Mouse (Mus musculus) kidney, adult 8-10 months (tissue): ENCODE results near the gene Cecr2.

Experiments
- DNase-seq, 2 experiments: peaks; one replicate each; pipeline ENCODE4 v3.0.0; 2022

Gene Cecr2

GRCm38 (mm10) chr6:120667911-120668310, 1.7 kb downstream of the Cecr2 start:
- no peak for DNase-seq

- peak in 1 of 2 experiments; percentile 34 for DNase-seq
Measured at GRCm38 (mm10) chr6:120674121-120674520, 8.0 kb downstream of the Cecr2 start.

GRCm38 (mm10) chr6:120674881-120675280, 8.7 kb downstream of the Cecr2 start:
- peak in 1 of 2 experiments; percentile 27 for DNase-seq

GRCm38 (mm10) chr6:120675979-120676378, 9.8 kb downstream of the Cecr2 start:
- no peak for DNase-seq

GRCm38 (mm10) chr6:120683351-120683750, 17.2 kb downstream of the Cecr2 start:
- DNase-seq, result no peak

- no peak for DNase-seq
Measured at GRCm38 (mm10) chr6:120684750-120685149, 18.6 kb downstream of the Cecr2 start.

GRCm38 (mm10) chr6:120686872-120687650, 20.9 kb downstream of the Cecr2 start:
- no peak for DNase-seq

GRCm38 (mm10) chr6:120700221-120700620, 34.1 kb downstream of the Cecr2 start:
- DNase-seq, result no peak

- no peak for DNase-seq
Measured at GRCm38 (mm10) chr6:120704376-120704775, 38.2 kb downstream of the Cecr2 start.

- DNase-seq, result no peak
Measured at GRCm38 (mm10) chr6:120708759-120709158, 42.6 kb downstream of the Cecr2 start.

GRCm38 (mm10) chr6:120714806-120715205, 48.6 kb downstream of the Cecr2 start:
- no peak for DNase-seq

GRCm38 (mm10) chr6:120715227-120715626, 49.1 kb downstream of the Cecr2 start:
- DNase-seq, result peak in 1 of 2 experiments; percentile 16

GRCm38 (mm10) chr6:120715851-120716250, 49.7 kb downstream of the Cecr2 start:
- no peak for DNase-seq

GRCm38 (mm10) chr6:120716531-120716984, 50.4 kb downstream of the Cecr2 start:
- DNase-seq, result no peak

- DNase-seq, result no peak
Measured at GRCm38 (mm10) chr6:120725986-120726385, 59.8 kb downstream of the Cecr2 start.

GRCm38 (mm10) chr6:120736011-120736410, 69.8 kb downstream of the Cecr2 start:
- no peak for DNase-seq

GRCm38 (mm10) chr6:120736566-120736965, 70.4 kb downstream of the Cecr2 start:
- peak in 1 of 2 experiments; percentile 42 for DNase-seq

GRCm38 (mm10) chr6:120743130-120743529, 77.0 kb downstream of the Cecr2 start:
- no peak for DNase-seq

GRCm38 (mm10) chr6:120744266-120744665, 78.1 kb downstream of the Cecr2 start:
- peak; percentile 35 to 44 for DNase-seq

- peak; percentile 15 to 50 for DNase-seq
Measured at GRCm38 (mm10) chr6:120746416-120746815, 80.2 kb downstream of the Cecr2 start.

- DNase-seq, result no peak
Measured at GRCm38 (mm10) chr6:120761151-120761550, 95.0 kb downstream of the Cecr2 start.

GRCm38 (mm10) chr6:120769972-120770371, 103.8 kb downstream of the Cecr2 start:
- DNase-seq, result no peak

GRCm38 (mm10) chr6:120771366-120771765, 105.2 kb downstream of the Cecr2 start:
- DNase-seq, result no peak

GRCm38 (mm10) chr6:120772025-120772424, 105.9 kb downstream of the Cecr2 start:
- no peak for DNase-seq

GRCm38 (mm10) chr6:120773149-120773628, 107.0 kb downstream of the Cecr2 start, which contains the start of gene Slc25a18:
TSS of gene Slc25a18 (plus strand) at chr6:120773578.
- no peak for DNase-seq
